Mouse (Mus musculus) forebrain, embryonic 10.5 days (tissue): ENCODE results near the gene Cinp. TPM values are rescaled to one million over a fixed set of nuclear protein-coding genes. Genes with fewer than 3 reads are reported as not detected.
"Not testable (repeated sequence)": the region's sequence is repeated elsewhere in the genome, so short reads cannot be mapped to it uniquely, and the experiment has no call there.

Experiments
- DNase-seq: peaks from one replicate; pipeline ENCODE4 v3.0.0-alpha.2; 2017; ENCODE audit warnings: low spot score; ENCODE audit errors: extremely low spot score
- H3K27ac ChIP-seq: fragments of 300-500 bp; sonication (generic); 2 replicates; pipeline ENCODE4 v1.5.1; 2016; ENCODE audit warnings: mild to moderate bottlenecking
- H3K27me3 ChIP-seq: fragments of 300-500 bp; sonication (generic); 2 replicates; pipeline ENCODE4 v1.6.1; 2016; ENCODE audit warnings: mild to moderate bottlenecking; ENCODE audit not compliant: poor library complexity, severe bottlenecking
- H3K36me3 ChIP-seq: fragments of 300-500 bp; sonication (generic); replicated peaks from 2 replicates; pipeline ENCODE4 v1.6.1; 2016; ENCODE audit warnings: mild to moderate bottlenecking, moderate library complexity
- H3K4me1 ChIP-seq: fragments of 300-500 bp; sonication (generic); 2 replicates; pipeline ENCODE4 v1.6.1; 2016
- H3K4me3 ChIP-seq: fragments of 300-500 bp; sonication (generic); 2 replicates; pipeline ENCODE4 v1.5.1; 2016; ENCODE audit warnings: mild to moderate bottlenecking, moderate library complexity
- H3K9me3 ChIP-seq: fragments of 300-500 bp; sonication (generic); 2 replicates; pipeline ENCODE4 v1.6.1; 2016; ENCODE audit warnings: mild to moderate bottlenecking, moderate library complexity
- WGBS: fragments of 180-500 bp; shearing (Covaris S2); methylation state at CpG from one replicate; pipeline ENCODE4 v1.1.7; 2016; 5-methylcytosine and 5-hydroxymethylcytosine counted together
- polyA plus RNA-seq: library from polyadenylated mRNA; unstranded; fragments of >200 nt; fragmentation: Nextera tagmentation; extraction: Ambion mirVana; gene quantifications from 2 replicates; pipeline ENCODE4 v1.2.1, GENCODE M21; 2016

Cinp gene
- polyA plus RNA-seq, 1 experiment from 2014 or later = 99.6 TPM

GRCm38 (mm10) chr12:110888106-110888505 is 839 bp downstream of the Cinp start:
- Histone ChIP-seq H3K4me1 (peaks cover 22% of the 10 kb centered on the region), H3K27me3 (no peaks in the 10 kb centered on the region), H3K36me3 (peaks cover 24% of the 10 kb centered on the region), H3K9me3 (no peaks in the 10 kb centered on the region), H3K27ac (peak overlapping the region; percentile 94), H3K4me3 (peak overlapping the region; percentile 76)
- no peak for DNase-seq
- WGBS = 52% methylated on average over 12 of the region's 12 CpGs

GRCm38 (mm10) chr12:110885251-110885650 is 3.7 kb downstream of the Cinp start:
- no peak for DNase-seq
- no peak overlapping the region for H3K4me3 ChIP-seq
- no peaks in the 10 kb centered on the region for H3K9me3 ChIP-seq
- no peaks in the 10 kb centered on the region for H3K27me3 ChIP-seq
- 98% methylated on average over 2 of the region's 2 CpGs for WGBS
- no peak overlapping the region for H3K27ac ChIP-seq
- H3K4me1 ChIP-seq = peaks cover 18% of the 10 kb centered on the region
- peaks cover 52% of the 10 kb centered on the region for H3K36me3 ChIP-seq

GRCm38 (mm10) chr12:110882291-110882690 is 6.7 kb downstream of the Cinp start:
- H3K4me1 ChIP-seq = no peaks in the 10 kb centered on the region
- no peak overlapping the region for H3K4me3 ChIP-seq
- no peak overlapping the region for H3K27ac ChIP-seq
- WGBS = 89% methylated on average over 7 of the region's 7 CpGs
- DNase-seq = no peak
- no peaks in the 10 kb centered on the region for H3K27me3 ChIP-seq
- peaks cover 76% of the 10 kb centered on the region for H3K36me3 ChIP-seq
- no peaks in the 10 kb centered on the region for H3K9me3 ChIP-seq

- Histone ChIP-seq H3K27ac (no peak overlapping the region), H3K9me3 (no peaks in the 10 kb centered on the region), H3K4me3 (no peak overlapping the region), H3K36me3 (peaks cover 95% of the 10 kb centered on the region), H3K27me3 (no peaks in the 10 kb centered on the region), H3K4me1 (0 out of 2 replicates have a peak, but pooled peaks cover 3% of the 10 kb centered on the region)
- 88% methylated on average over 2 of the region's 2 CpGs for WGBS
- DNase-seq = no peak
Observed at GRCm38 (mm10) chr12:110875351-110875750, 13.6 kb downstream of the Cinp start.

GRCm38 (mm10) chr12:110871247-110871646 is 17.7 kb downstream of the Cinp start:
- Histone ChIP-seq H3K4me1 (peaks cover 7% of the 10 kb centered on the region), H3K27ac (no peak overlapping the region), H3K4me3 (no peak overlapping the region), H3K9me3 (no peaks in the 10 kb centered on the region), H3K27me3 (no peaks in the 10 kb centered on the region), H3K36me3 (peaks cover 95% of the 10 kb centered on the region)
- DNase-seq = no peak
- WGBS = 94% methylated on average over 5 of the region's 5 CpGs

- no peak overlapping the region for H3K27ac ChIP-seq
- no peak overlapping the region for H3K4me3 ChIP-seq
- H3K27me3 ChIP-seq = no peaks in the 10 kb centered on the region
- DNase-seq = no peak
- peaks cover 88% of the 10 kb centered on the region for H3K36me3 ChIP-seq
- 96% methylated on average over 4 of the region's 4 CpGs for WGBS
- peaks cover 17% of the 10 kb centered on the region for H3K4me1 ChIP-seq
- no peaks in the 10 kb centered on the region for H3K9me3 ChIP-seq
Observed at GRCm38 (mm10) chr12:110870107-110870506, 18.8 kb downstream of the Cinp start.

GRCm38 (mm10) chr12:110865989-110866388 is 23.0 kb downstream of the Cinp start:
- H3K27ac ChIP-seq = peak overlapping the region; percentile 75
- no peaks in the 10 kb centered on the region for H3K27me3 ChIP-seq
- H3K9me3 ChIP-seq = no peaks in the 10 kb centered on the region
- WGBS = 79% methylated on average over 10 of the region's 10 CpGs
- no peak for DNase-seq
- peaks cover 34% of the 10 kb centered on the region for H3K4me1 ChIP-seq
- H3K4me3 ChIP-seq = no peak overlapping the region
- H3K36me3 ChIP-seq = peaks cover 66% of the 10 kb centered on the region

GRCm38 (mm10) chr12:110865571-110865970 is 23.4 kb downstream of the Cinp start:
- H3K36me3 ChIP-seq = peaks cover 62% of the 10 kb centered on the region

GRCm38 (mm10) chr12:110864008-110864407 is 24.9 kb downstream of the Cinp start:
- Histone ChIP-seq H3K4me3 (no peak overlapping the region), H3K4me1 (peaks cover 33% of the 10 kb centered on the region), H3K9me3 (no peaks in the 10 kb centered on the region), H3K27me3 (no peaks in the 10 kb centered on the region), H3K27ac (no peak overlapping the region), H3K36me3 (peaks cover 54% of the 10 kb centered on the region)
- no peak for DNase-seq
- WGBS = 95% methylated on average over 6 of the region's 6 CpGs

More at GRCm38 (mm10) chr12:110865571-110865970, 23.4 kb downstream of the Cinp start:
- DNase-seq = no peak
- peak overlapping the region; percentile 75 for H3K27ac ChIP-seq
- H3K9me3 ChIP-seq = no peaks in the 10 kb centered on the region
- H3K27me3 ChIP-seq = no peaks in the 10 kb centered on the region
- H3K4me1 ChIP-seq = peaks cover 33% of the 10 kb centered on the region
- no peak overlapping the region for H3K4me3 ChIP-seq
- 47% methylated on average over 6 of the region's 6 CpGs for WGBS

- 60% methylated on average over 7 of the region's 7 CpGs for whole genome bisulfite sequencing
Observed at GRCm38 (mm10) chr12:110861256-110861655, 27.7 kb downstream of the Cinp start.

GRCm38 (mm10) chr12:110860293-110860692 is 28.7 kb downstream of the Cinp start:
- Histone ChIP-seq H3K36me3 (peaks cover 46% of the 10 kb centered on the region), H3K4me1 (peaks cover 21% of the 10 kb centered on the region), H3K27me3 (no peaks in the 10 kb centered on the region), H3K4me3 (no peak overlapping the region), H3K9me3 (no peaks in the 10 kb centered on the region), H3K27ac (no peak overlapping the region)
- DNase-seq = no peak

More at GRCm38 (mm10) chr12:110861256-110861655, 27.7 kb downstream of the Cinp start:
- H3K27ac ChIP-seq = no peak overlapping the region
- no peak for DNase-seq
- H3K9me3 ChIP-seq = no peaks in the 10 kb centered on the region
- H3K4me3 ChIP-seq = no peak overlapping the region
- H3K4me1 ChIP-seq = peaks cover 31% of the 10 kb centered on the region
- peaks cover 41% of the 10 kb centered on the region for H3K36me3 ChIP-seq
- no peaks in the 10 kb centered on the region for H3K27me3 ChIP-seq

GRCm38 (mm10) chr12:110858681-110859080 is 30.3 kb downstream of the Cinp start:
- not testable (repeated sequence) for H3K4me3 ChIP-seq, DNase-seq, H3K9me3 ChIP-seq, H3K27me3 ChIP-seq, H3K27ac ChIP-seq
- peaks cover 44% of the 10 kb centered on the region for H3K36me3 ChIP-seq
- peaks cover 12% of the 10 kb centered on the region for H3K4me1 ChIP-seq
- 96% methylated on average over 15 of the region's 15 CpGs for WGBS

- Histone ChIP-seq H3K27ac (no peak overlapping the region), H3K4me3 (no peak overlapping the region), H3K4me1 (peaks cover 13% of the 10 kb centered on the region), H3K27me3 (no peaks in the 10 kb centered on the region), H3K36me3 (peaks cover 42% of the 10 kb centered on the region), H3K9me3 (no peaks in the 10 kb centered on the region)
- 85% methylated on average over 7 of the region's 7 CpGs for WGBS
- DNase-seq = no peak
Observed at GRCm38 (mm10) chr12:110857196-110857595, 31.7 kb downstream of the Cinp start.
